Mouse (Mus musculus) liver, embryonic 13.5 days (tissue): ENCODE data around the gene Usp11. TPM values are rescaled to one million over a fixed set of nuclear protein-coding genes. Genes with fewer than 3 reads are reported as not detected.

ENCODE experiments used
- polyA plus RNA-seq: library from polyadenylated mRNA; unstranded; fragments of >200 nt; fragmentation: Nextera tagmentation; extraction: Ambion mirVana; gene quantifications from 2 replicates; pipeline ENCODE4 v1.2.1, GENCODE M21; 2015

Gene Usp11
- polyA plus RNA-seq, 1 experiment from 2014 or later: 7.3 TPM

Other genes with a start within 250 kb of the Usp11 start
- 112 and 133 TPM in 2 replicates for gene Rgn, start 154.1 kb upstream of the Usp11 start, polyA plus RNA-seq
- 35.9 and 40.2 TPM in 2 replicates for gene Rbm10, start 86.4 kb upstream of the Usp11 start, polyA plus RNA-seq
- 158 and 169 TPM in 2 replicates for gene Ndufb11, start 86.3 kb upstream of the Usp11 start, polyA plus RNA-seq
- 118 and 140 TPM in 2 replicates for gene Uba1, start 45.6 kb upstream of the Usp11 start, polyA plus RNA-seq
- gene Cdk16, start 16.0 kb upstream of the Usp11 start, polyA plus RNA-seq: 32.0 and 36.7 TPM in 2 replicates
- gene Araf, start 93.9 kb downstream of the Usp11 start, polyA plus RNA-seq: 43.1 and 46.6 TPM in 2 replicates
- 3.1 and 3.3 TPM in 2 replicates for gene Timp1, start 166.3 kb downstream of the Usp11 start, polyA plus RNA-seq
- gene Syn1, start 217.1 kb downstream of the Usp11 start, polyA plus RNA-seq: 0.03 and 0.12 TPM in 2 replicates
- gene Cfp, start 227.6 kb downstream of the Usp11 start, polyA plus RNA-seq: 18.6 and 19.3 TPM in 2 replicates
- 1.9 and 2.7 TPM in 2 replicates for gene Elk1, start 246.7 kb downstream of the Usp11 start, polyA plus RNA-seq